25 mouse cellular contexts compared by ENCODE assay signal in genomic region chrX:7064109-7064508, GRCm38 (mm10). TPM values are rescaled to one million over a fixed set of nuclear protein-coding genes. Genes with fewer than 3 reads are reported as not detected.
A peak's percentile ranks its signal among the peaks of the same experiment; 100 is the strongest.
DNase-seq lines count a peak whose midpoint lies in the region; TF ChIP-seq lines count a peak whose summit lies in the region.
"Had no signal": no experiment of that assay in that cellular context is flagged by ENCODE, and none has a peak within 500 bp of the region (broad histone marks: within the 10 kb centered on the region; RNA-seq: fewer than 3 reads in every experiment).

No protein-coding gene starts in this region.

- H3K27me3 ChIP-seq in CH12.LX (replicated peaks), result no peaks in the 10 kb centered on the region

- no peak for TF ChIP-seq POLR2A in CH12.LX (IDR thresholded peaks at IDR 0.05; ENCODE audit: low read depth, low read length)

- H3K4me2 ChIP-seq in CH12.LX (ENCODE audit: insufficient read depth, low read depth, poor library complexity, severe bottlenecking), result no peak overlapping the region

- H3K36me3 ChIP-seq in CH12.LX (replicated peaks in 1 of 2; ENCODE audit: control insufficient read depth in 1 of 2, insufficient read depth in 1 of 2, low read length in 1 of 2), result no peaks in the 10 kb centered on the region
- H3K36me3 ChIP-seq in ES-E14 (ENCODE audit: control insufficient read depth, insufficient read depth, low read length, poor library complexity, severe bottlenecking), result no peaks in the 10 kb centered on the region
- H3K36me3 ChIP-seq: G1E had no signal

- no peak for TF ChIP-seq RAD21 in CH12.LX (IDR thresholded peaks at IDR 0.05; ENCODE audit: low read depth, low read length)

- no peak overlapping the region for H3K4me3 ChIP-seq in CH12.LX (replicated peaks in 1 of 3; ENCODE audit: low read depth in 2 of 3, low read length in 2 of 3, poor library complexity in 1 of 3)
- no peak overlapping the region for H3K4me3 ChIP-seq in ES-E14 (ENCODE audit: insufficient read depth in 1 of 2, low read depth in 1 of 2, low read length in 2 of 2, poor library complexity in 1 of 2, severe bottlenecking in 1 of 2)

- no peaks in the 10 kb centered on the region for H3K4me1 ChIP-seq in CH12.LX (ENCODE audit: control insufficient read depth in 1 of 2, insufficient read depth in 2 of 2)
- H3K4me1 ChIP-seq in ES-E14 (ENCODE audit: control insufficient read depth in 2 of 2, insufficient read depth in 2 of 2, low read length in 2 of 2, poor library complexity in 1 of 2), result no peaks in the 10 kb centered on the region

- H3K27ac ChIP-seq in CH12.LX (ENCODE audit: insufficient read depth, low read depth) (no peak overlapping the region), ES-E14 (ENCODE audit: insufficient read depth, low read depth, low read length, poor library complexity, severe bottlenecking) (no peak overlapping the region)

- DNase-seq in CH12.LX (ENCODE audit: extremely low read depth) (no peak), ES-E14 (ENCODE audit: low read depth, low spot score) (no peak)
- DNase-seq in thymus, postnatal 10 days (ENCODE audit: low spot score in 2 of 2), result no peak
- DNase-seq in left cerebral cortex, adult 11 months (ENCODE audit: low spot score), result no peak
- DNase-seq: adrenal gland, adult 2 months; adrenal gland, adult 8-10 months; adrenal gland, postnatal 10 days; adrenal gland, postnatal 14 days; adrenal gland, postnatal 25 days; adrenal gland, postnatal 36 days; B cell, adult 2 months; cerebellum, adult 11 months; cerebellum, adult 11-12 months; cerebellum, adult 18-20 months; cerebellum, adult 2 months; cerebellum, adult 8-10 months had no signal

- no peak for TF ChIP-seq CTCF in CH12.LX (conservative IDR thresholded peaks at IDR 0.05 in 1 of 2, IDR thresholded peaks at IDR 0.05 in 1 of 2; ENCODE audit: low read depth in 2 of 2, low read length in 2 of 2)

- H3K9ac ChIP-seq in CH12.LX (ENCODE audit: insufficient read depth, low read depth) (no peak overlapping the region), ES-E14 (ENCODE audit: insufficient read depth, low read depth, low read length, poor library complexity, severe bottlenecking) (no peak overlapping the region)

- dilution Hi-C loops in CH12.LX (cut with MboI; ENCODE audit: extremely low pct_ligation_motif_present, extremely low pct_unique_long_range_greater_than_20kb, low sequenced_read_pairs), result no loop called here

- TF ChIP-seq EP300 in CH12.LX (IDR thresholded peaks at IDR 0.05; ENCODE audit: low read length), result no peak

- no peaks in the 10 kb centered on the region for H3K79me2 ChIP-seq in CH12.LX (replicated peaks; ENCODE audit: control insufficient read depth, extremely low read depth, insufficient read depth, poor library complexity, severe bottlenecking)

- in situ Hi-C loops in CH12.LX (cut with MboI; ENCODE audit: low pct_ligation_motif_present, low pct_unique_long_range_greater_than_20kb, low sequenced_read_pairs), result no loop called here
- in situ Hi-C loops in ES-E14 (cut with MboI; ENCODE audit: low sequenced_read_pairs in 2 of 2, unreplicated experiment in 2 of 2), result no loop called here

- H3K9me3 ChIP-seq in CH12.LX (replicated peaks; ENCODE audit: low read length), result no peaks in the 10 kb centered on the region
- H3K9me3 ChIP-seq in ES-E14 (ENCODE audit: control insufficient read depth, insufficient read depth, low read depth, low read length), result no peaks in the 10 kb centered on the region
- H3K9me3 ChIP-seq: G1E had no signal

TF ChIP-seq in CH12.LX, 34 proteins besides CTCF, POLR2A, EP300 and RAD21:
- no peak for TF ChIP-seq GABPA (IDR thresholded peaks at IDR 0.05; ENCODE audit: insufficient replicate concordance, low read depth, low read length)
- no peak for TF ChIP-seq JUN (IDR thresholded peaks at IDR 0.05; ENCODE audit: insufficient read depth, low read depth, low read length)
- peak; percentile 89 for TF ChIP-seq MAFK (IDR thresholded peaks at IDR 0.05; ENCODE audit: insufficient replicate concordance, low read length)
- TF ChIP-seq MAX (IDR thresholded peaks at IDR 0.05; ENCODE audit: low read length), result no peak
- no peak for TF ChIP-seq RCOR1 (conservative IDR thresholded peaks at IDR 0.05; ENCODE audit: low read depth, low read length)
- TF ChIP-seq PAX5 (IDR thresholded peaks at IDR 0.05; ENCODE audit: low read length), result no peak
- no peak for TF ChIP-seq CHD2 (IDR thresholded peaks at IDR 0.05; ENCODE audit: low read length)

TF ChIP-seq in ES-E14, 5 proteins besides CTCF, POLR2A, EP300 and RAD21:
- TF ChIP-seq HCFC1 (IDR thresholded peaks at IDR 0.05; ENCODE audit: borderline replicate concordance, insufficient read depth, low read length) (no peak), ZNF384 (IDR thresholded peaks at IDR 0.05; ENCODE audit: low read depth, low read length) (no peak), MAFK (IDR thresholded peaks at IDR 0.05; ENCODE audit: insufficient read depth, low read depth, low read length) (peak; percentile 70; the same call in 1 of the 2 replicates), ZC3H11A (IDR thresholded peaks at IDR 0.05; ENCODE audit: borderline replicate concordance, low read depth, low read length) (no peak), CHD2 (IDR thresholded peaks at IDR 0.05; ENCODE audit: low read depth, low read length) (no peak)
TF ChIP-seq in ES-E14: peak in this region for 1.

RNA-seq across cellular contexts. Expression of gene Akap4, which starts 3.2 kb away (rescaled TPM):
- total RNA-seq in CH12.LX (2012; rRNA removed) (not detected in 2 replicates), CH12.LX (2014; rRNA removed) (not detected in 2 replicates), ES-E14 (2012; rRNA removed) (not detected in 2 replicates)
- polyA plus RNA-seq in CH12.LX (2012; ENCODE audit: insufficient read length, low read depth), result not detected in 2 replicates
- total RNA-seq: adrenal gland, adult 18-20 months; adrenal gland, adult 2 months; adrenal gland, adult 8-10 months; adrenal gland, postnatal 10 days; adrenal gland, postnatal 14 days; adrenal gland, postnatal 25 days; adrenal gland, postnatal 36 days; adrenal gland, postnatal 4 days; G1E; MEL had no signal
- polyA plus RNA-seq: activated CD4-positive, CD25-positive, alpha-beta regulatory T cell, adult 4 months; adrenal gland, adult 2 months; brain, embryonic 14.5 days; C2C12; CD4-positive, CD25-positive, alpha-beta regulatory T cell, adult 4 months; cerebellum, adult 2 months; G1E; Patski had no signal

RNA-seq across cellular contexts. Expression of gene Ccnb3, which starts 22.7 kb away (rescaled TPM):
- total RNA-seq in CH12.LX (2012; rRNA removed), result not detected in 2 replicates
- not detected in 2 replicates for total RNA-seq in CH12.LX (2014; rRNA removed)
- not detected in 2 replicates for polyA plus RNA-seq in CH12.LX (2012; ENCODE audit: insufficient read length, low read depth)
- total RNA-seq in ES-E14 (2012; rRNA removed), result 0.04 TPM in 1 of 2 replicates, not detected in the other
- total RNA-seq: adrenal gland, adult 18-20 months; adrenal gland, postnatal 14 days; G1E; MEL had no signal
- polyA plus RNA-seq: activated CD4-positive, CD25-positive, alpha-beta regulatory T cell, adult 4 months; adrenal gland, adult 2 months; C2C12; CD4-positive, CD25-positive, alpha-beta regulatory T cell, adult 4 months; cerebellum, adult 2 months; G1E had no signal
